Mouse (Mus musculus) left cerebral cortex, adult 2 months (tissue): ENCODE measurements around the gene Meox2. TPM values are rescaled to one million over a fixed set of nuclear protein-coding genes. Genes with fewer than 3 reads are reported as not detected.
"Not testable (repeated sequence)": the region's sequence is repeated elsewhere in the genome, so short reads cannot be mapped to it uniquely, and the experiment has no call there.

Source experiments
- DNase-seq, 2 experiments: peaks; one replicate each; pipeline ENCODE4 v3.0.0; 2021 to 2022; ENCODE audit warnings: low spot score in 2 of 2, mixed read lengths in 1 of 2; ENCODE audit errors: extremely low spot score in 1 of 2
- H3K27ac ChIP-seq: fragments of 200-600 bp; 2 replicates; pipeline ENCODE4 v1.8.1; 2022
- H3K4me3 ChIP-seq: fragments of 200-600 bp; 2 replicates; pipeline ENCODE4 v1.8.1; 2022
- CTCF ChIP-seq: fragments of 200-600 bp; IDR thresholded peaks from 2 replicates; pipeline ENCODE4 v1.8.1; 2022; ENCODE audit warnings: antibody characterized with exemption, mild to moderate bottlenecking, moderate library complexity
- intact Hi-C: fragments of 180-260 bp; cut with DNase I; formaldehyde crosslinking; loops from one replicate; pipeline ENCODE4 v1.15.1; 2025
- long read RNA-seq, 2 experiments: library from polyadenylated mRNA; stranded (forward); transcript quantifications; one replicate each; pipeline ENCODE4 v2.0.0; 2021; ENCODE audit warnings: borderline mapping rate in 2 of 2
- total RNA-seq, 2 experiments: library from RNA; stranded (reverse); gene quantifications; 2 replicates each; pipeline ENCODE4 v1.2.3; 2021

The Meox2 gene
- not detected for total RNA-seq
- long read RNA-seq, experiment 1: 0 reads
- long read RNA-seq, experiment 2: 0 reads

GRCm38 (mm10) chr12:37108390-37108738, at the start of gene Meox2:
TSS of gene Meox2 (plus strand) at chr12:37108540.
- no peak for TF ChIP-seq CTCF
- intact Hi-C loops: no loop called here
- H3K27ac ChIP-seq: no peak within 1 kb of the TSS
- H3K4me3 ChIP-seq: peak within 1 kb of the TSS; percentile 24
- DNase-seq: no peak

- H3K27ac ChIP-seq: no peak overlapping the region
- no peak for DNase-seq
- no peak overlapping the region for H3K4me3 ChIP-seq
- no peak for TF ChIP-seq CTCF
- intact Hi-C loops: no loop called here
Measured at GRCm38 (mm10) chr12:37072636-37073035, 35.7 kb upstream of the Meox2 start.

- TF ChIP-seq CTCF: peak; percentile 59
- intact Hi-C loops: loop anchor here (5.0 kb wide), 1 partner anchor 375 kb away; no protein-coding TSS in a partner anchor
- H3K27ac ChIP-seq: no peak overlapping the region
- no peak overlapping the region for H3K4me3 ChIP-seq
- DNase-seq: no peak
Measured at GRCm38 (mm10) chr12:37077308-37077707, 31.0 kb upstream of the Meox2 start.

GRCm38 (mm10) chr12:37080005-37080404, 28.3 kb upstream of the Meox2 start:
- intact Hi-C loops, DNase-seq, H3K27ac ChIP-seq, H3K4me3 ChIP-seq: not testable (repeated sequence)

GRCm38 (mm10) chr12:37106541-37106940, 1.8 kb upstream of the Meox2 start:
- no peak overlapping the region for H3K4me3 ChIP-seq
- H3K27ac ChIP-seq: no peak overlapping the region
- intact Hi-C loops: no loop called here
- no peak for TF ChIP-seq CTCF
- no peak for DNase-seq

GRCm38 (mm10) chr12:37107150-37107549, 1.2 kb upstream of the Meox2 start:
- no peak for DNase-seq
- no peak for TF ChIP-seq CTCF
- intact Hi-C loops: no loop called here
- Histone ChIP-seq H3K4me3 (no peak overlapping the region), H3K27ac (no peak overlapping the region)

GRCm38 (mm10) chr12:37107713-37108389, 489 bp upstream of the Meox2 start:
- peak in 1 of 2 experiments; percentile 7 for DNase-seq
- intact Hi-C loops: no loop called here
- Histone ChIP-seq H3K27ac (no peak overlapping the region), H3K4me3 (peak overlapping the region; percentile 6; the same call in 1 of the 2 replicates)
- TF ChIP-seq CTCF: no peak

- H3K27ac ChIP-seq: no peak overlapping the region
- intact Hi-C loops: no loop called here
- no peak for TF ChIP-seq CTCF
- peak overlapping the region; percentile 24 for H3K4me3 ChIP-seq
- peak in 1 of 2 experiments; percentile 9 for DNase-seq
Measured at GRCm38 (mm10) chr12:37108819-37109473, 606 bp downstream of the Meox2 start.

GRCm38 (mm10) chr12:37109474-37110012, 1.2 kb downstream of the Meox2 start:
- H3K27ac ChIP-seq: no peak overlapping the region
- peak overlapping the region; percentile 24 for H3K4me3 ChIP-seq
- intact Hi-C loops: no loop called here

GRCm38 (mm10) chr12:37110977-37111376, 2.6 kb downstream of the Meox2 start:
- H3K4me3 ChIP-seq: no peak overlapping the region
- DNase-seq: no peak
- no peak for TF ChIP-seq CTCF
- no peak overlapping the region for H3K27ac ChIP-seq
- intact Hi-C loops: no loop called here

More at GRCm38 (mm10) chr12:37109474-37110012, 1.2 kb downstream of the Meox2 start:
- no peak for TF ChIP-seq CTCF
- DNase-seq: no peak

GRCm38 (mm10) chr12:37119246-37119645, 10.9 kb downstream of the Meox2 start:
- no peak overlapping the region for H3K27ac ChIP-seq
- TF ChIP-seq CTCF: no peak
- intact Hi-C loops: no loop called here
- no peak for DNase-seq
- H3K4me3 ChIP-seq: no peak overlapping the region

- no peak for TF ChIP-seq CTCF
- no peak overlapping the region for H3K27ac ChIP-seq
- no peak overlapping the region for H3K4me3 ChIP-seq
- no peak for DNase-seq
- intact Hi-C loops: no loop called here
Measured at GRCm38 (mm10) chr12:37123763-37124162, 15.4 kb downstream of the Meox2 start.
